Mouse (Mus musculus) olfactory bulb, adult 2 months (tissue): Measurements from ENCODE around the gene Cd55. TPM values are rescaled to one million over a fixed set of nuclear protein-coding genes. Genes with fewer than 3 reads are reported as not detected.
"Not testable (repeated sequence)": the region's sequence is repeated elsewhere in the genome, so short reads cannot be mapped to it uniquely, and the experiment has no call there.

Experiments used
- H3K27ac ChIP-seq: fragments of 200-500 bp; 2 replicates; pipeline ENCODE4 v1.5.1; 2012; ENCODE audit warnings: low read depth, low read length; ENCODE audit not compliant: insufficient read depth
- H3K4me1 ChIP-seq: fragments of 200-500 bp; 2 replicates; pipeline ENCODE4 v1.6.1; 2012; ENCODE audit warnings: low read length; ENCODE audit not compliant: control insufficient read depth, insufficient read depth
- H3K4me3 ChIP-seq: fragments of 200-500 bp; 2 replicates; pipeline ENCODE4 v1.5.1; 2012; ENCODE audit warnings: mild to moderate bottlenecking, low read depth, low read length, moderate library complexity; ENCODE audit not compliant: insufficient read depth
- CTCF ChIP-seq: fragments of 200-500 bp; IDR thresholded peaks from 2 replicates; pipeline ENCODE4 v1.5.1; 2012; ENCODE audit warnings: low read depth, mild to moderate bottlenecking, low read length, moderate library complexity; ENCODE audit not compliant: insufficient read depth
- POLR2A ChIP-seq: fragments of 200-500 bp; IDR thresholded peaks from 2 replicates; pipeline ENCODE4 v1.6.1; 2012; ENCODE audit warnings: mild to moderate bottlenecking, low read depth, low read length, moderate library complexity; ENCODE audit not compliant: insufficient read depth
- WGBS: fragments of 180-500 bp; shearing (Covaris S2); methylation state at CpG from one replicate; pipeline ENCODE4 v1.1.7; 2018; 5-methylcytosine and 5-hydroxymethylcytosine counted together
- polyA plus RNA-seq: library from polyadenylated mRNA; stranded (reverse); fragments of >200 nt; gene quantifications from 2 replicates; pipeline ENCODE4 v1.2.4, GENCODE M21; 2012; ENCODE audit warnings: low replicate concordance; ENCODE audit not compliant: missing spikeins, insufficient read depth, insufficient read length

The Cd55 gene
- polyA plus RNA-seq, 1 experiment = not detected

DNA sequence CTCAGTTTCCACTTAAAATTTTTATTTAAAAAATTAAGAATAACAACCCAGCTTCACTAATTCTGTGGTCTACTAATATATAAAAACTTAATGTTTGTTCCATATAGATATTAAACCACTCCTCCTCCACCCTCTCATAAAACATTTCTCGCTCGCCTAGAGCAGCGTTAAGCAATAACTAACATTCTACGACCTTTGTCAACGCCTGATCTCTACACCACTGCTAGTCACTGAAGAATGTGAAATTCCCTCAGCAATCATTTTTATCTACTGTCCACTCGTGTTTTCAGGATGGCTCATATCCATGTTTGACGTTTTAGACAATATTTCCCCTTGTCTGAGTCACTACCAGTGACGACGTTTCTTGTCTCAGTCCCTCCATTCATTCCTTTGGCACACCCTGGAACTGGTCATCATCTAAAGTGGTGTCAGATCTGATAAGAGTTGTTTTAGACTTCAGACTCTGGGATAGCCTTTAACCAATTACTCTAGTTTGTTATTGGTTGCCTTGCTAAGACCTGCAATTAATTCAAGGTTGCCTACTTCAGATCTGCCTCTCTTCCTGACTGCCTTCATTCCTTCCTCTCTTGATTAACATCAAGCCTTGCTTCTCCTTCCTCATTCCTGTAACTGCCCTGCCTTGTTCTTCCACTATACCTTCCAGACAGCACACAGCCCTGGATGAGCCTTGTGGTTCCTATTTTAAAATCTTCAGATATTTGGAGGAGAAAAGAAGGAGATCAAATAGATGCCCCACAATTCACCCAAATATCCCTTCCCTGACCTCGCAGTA, 23.5 kb upstream of the Cd55 start:
- no peak for TF ChIP-seq POLR2A
- no peak for TF ChIP-seq CTCF
- H3K4me3 ChIP-seq = no peak overlapping the region
- WGBS = 86% methylated on average over 10 of the region's 10 CpGs
- no peak overlapping the region for H3K27ac ChIP-seq
- no peaks in the 10 kb centered on the region for H3K4me1 ChIP-seq

DNA sequence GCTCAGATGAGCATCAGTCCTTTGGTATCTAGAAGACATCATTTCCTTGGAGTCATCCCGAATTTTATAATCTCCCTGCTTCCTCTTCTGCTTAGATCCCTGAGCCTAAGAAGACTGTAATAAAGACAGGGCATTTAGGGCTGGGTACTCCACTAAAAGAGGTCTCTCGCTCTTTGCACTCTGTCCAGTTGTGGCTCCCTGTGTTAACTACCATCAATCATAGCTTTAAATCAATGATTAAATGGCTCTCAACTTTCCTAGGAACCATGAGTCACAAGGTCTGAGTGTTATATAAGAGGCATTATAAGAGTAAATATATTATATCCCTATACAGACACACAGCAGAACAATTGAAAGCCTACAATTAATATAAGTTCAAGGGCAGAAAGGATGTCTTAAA, 22.8 kb upstream of the Cd55 start:
- H3K4me1 ChIP-seq = no peaks in the 10 kb centered on the region
- 86% methylated on average over 2 of the region's 2 CpGs for WGBS
- H3K4me3 ChIP-seq = no peak overlapping the region
- no peak overlapping the region for H3K27ac ChIP-seq
- TF ChIP-seq CTCF = no peak
- no peak for TF ChIP-seq POLR2A

DNA sequence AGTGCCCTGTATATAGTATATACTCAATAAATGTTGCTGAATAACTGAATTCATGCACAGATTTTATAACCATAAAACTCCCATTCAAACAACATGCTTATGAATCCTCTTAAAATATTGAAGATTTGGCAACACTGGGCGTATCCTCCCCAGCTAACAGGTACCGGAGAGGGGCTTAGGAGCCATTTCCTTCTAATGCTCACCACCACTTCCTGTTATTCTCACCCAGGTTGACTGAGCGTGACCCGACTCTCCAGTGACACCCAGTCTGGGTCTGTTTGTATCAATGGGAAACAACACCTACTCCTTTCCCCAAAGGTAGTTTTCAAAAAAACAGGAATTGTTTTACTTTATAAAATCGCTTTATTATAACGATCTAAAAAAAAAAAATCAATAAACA, 12.4 kb upstream of the Cd55 start:
- WGBS = 85% methylated on average over 6 of the region's 6 CpGs

DNA sequence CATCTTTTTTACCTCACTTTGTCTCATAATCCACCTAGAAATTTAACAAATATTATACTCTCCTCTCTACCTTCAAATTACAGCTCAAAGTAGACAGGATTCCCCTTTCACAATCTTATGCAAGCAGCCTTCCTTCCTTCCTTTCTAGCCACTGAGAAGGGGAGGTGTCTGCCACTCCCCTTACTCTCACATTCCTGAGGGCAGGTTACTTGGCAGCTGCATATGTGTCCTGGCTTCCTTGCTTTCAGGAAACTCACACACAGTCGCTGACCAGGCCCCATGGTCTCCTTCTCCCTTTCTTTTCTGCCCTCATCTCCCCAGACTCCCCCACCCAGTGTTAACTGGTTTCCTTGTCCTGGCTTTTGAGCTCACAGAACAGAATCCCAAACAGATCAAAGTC, 11.7 kb upstream of the Cd55 start:
- TF ChIP-seq CTCF = no peak
- TF ChIP-seq POLR2A = no peak
- Histone ChIP-seq H3K4me3 (no peak overlapping the region), H3K4me1 (no peaks in the 10 kb centered on the region), H3K27ac (no peak overlapping the region)
- WGBS = 43% methylated on average over 1 of the region's 1 CpGs

More for the DNA sequence above, 12.4 kb upstream of the Cd55 start:
- no peak overlapping the region for H3K27ac ChIP-seq
- no peaks in the 10 kb centered on the region for H3K4me1 ChIP-seq
- TF ChIP-seq POLR2A (no peak), CTCF (no peak)
- no peak overlapping the region for H3K4me3 ChIP-seq

DNA sequence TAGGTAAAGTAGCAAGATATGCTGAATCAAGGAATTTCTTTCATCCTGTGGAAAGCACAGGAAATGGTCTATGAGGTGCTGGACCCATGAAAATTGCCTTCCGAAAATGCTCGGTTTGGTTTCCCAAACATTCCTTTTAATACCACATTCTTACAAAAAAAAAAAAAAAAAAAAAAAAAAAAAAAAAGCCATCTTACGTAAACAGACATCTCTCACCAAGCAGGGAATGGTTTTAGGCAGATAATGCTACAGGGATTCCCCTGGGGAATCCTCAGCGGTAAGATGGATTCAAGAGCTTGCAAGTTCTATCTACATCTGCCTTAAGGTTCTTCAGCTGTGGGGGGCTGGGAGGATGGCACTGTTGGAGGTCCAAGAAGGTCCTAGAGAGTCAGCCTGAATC, 7.5 kb upstream of the Cd55 start:
- H3K4me3 ChIP-seq = no peak overlapping the region
- no peaks in the 10 kb centered on the region for H3K4me1 ChIP-seq
- WGBS = 91% methylated on average over 4 of the region's 4 CpGs
- no peak for TF ChIP-seq CTCF
- no peak for TF ChIP-seq POLR2A
- no peak overlapping the region for H3K27ac ChIP-seq

DNA sequence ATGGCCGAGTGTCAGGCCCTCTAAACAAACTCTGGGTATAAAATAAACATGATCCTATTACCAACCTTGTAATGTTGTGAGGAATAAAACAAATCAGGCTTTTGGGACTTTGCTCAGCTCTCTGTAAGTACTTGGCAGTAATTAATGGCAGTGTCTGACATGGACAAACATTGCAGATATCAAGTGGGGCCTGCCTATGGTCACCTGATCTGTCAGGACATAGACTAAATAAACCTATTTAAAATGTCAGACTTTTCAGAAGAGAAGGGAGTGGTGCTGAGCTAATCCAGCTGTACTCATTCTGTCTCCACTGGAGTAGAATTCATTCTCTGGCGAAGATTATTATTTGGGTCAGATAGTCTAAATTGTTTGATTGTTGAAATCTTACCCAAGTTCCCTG, 4.9 kb upstream of the Cd55 start:
- Histone ChIP-seq H3K4me1 (peaks cover 5% of the 10 kb centered on the region), H3K4me3 (no peak overlapping the region), H3K27ac (no peak overlapping the region)
- 72% methylated on average over 2 of the region's 2 CpGs for WGBS
- no peak for TF ChIP-seq POLR2A
- no peak for TF ChIP-seq CTCF

DNA sequence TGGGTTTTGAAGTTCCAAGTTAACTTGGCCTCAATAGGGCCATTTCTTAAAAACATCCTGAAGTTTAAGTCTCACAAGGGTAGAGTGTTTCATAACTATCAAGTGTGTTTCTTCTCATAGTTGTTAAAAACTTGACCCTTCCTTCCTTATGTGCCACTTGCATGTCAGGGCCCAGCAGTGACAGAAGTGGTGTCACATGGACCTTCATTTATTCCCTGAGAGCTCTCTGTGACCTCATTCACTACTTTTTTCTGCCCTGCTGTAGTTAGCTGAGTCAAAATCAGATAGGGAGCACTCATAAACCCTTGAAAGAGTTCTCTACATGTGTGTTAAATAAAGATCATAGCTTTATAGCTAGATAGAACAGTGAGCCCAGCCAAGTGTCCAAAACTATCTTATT, 1.6 kb upstream of the Cd55 start:
- Histone ChIP-seq H3K4me1 (peaks cover 10% of the 10 kb centered on the region), H3K4me3 (no peak overlapping the region), H3K27ac (no peak overlapping the region)
- TF ChIP-seq CTCF (no peak), POLR2A (no peak)

DNA sequence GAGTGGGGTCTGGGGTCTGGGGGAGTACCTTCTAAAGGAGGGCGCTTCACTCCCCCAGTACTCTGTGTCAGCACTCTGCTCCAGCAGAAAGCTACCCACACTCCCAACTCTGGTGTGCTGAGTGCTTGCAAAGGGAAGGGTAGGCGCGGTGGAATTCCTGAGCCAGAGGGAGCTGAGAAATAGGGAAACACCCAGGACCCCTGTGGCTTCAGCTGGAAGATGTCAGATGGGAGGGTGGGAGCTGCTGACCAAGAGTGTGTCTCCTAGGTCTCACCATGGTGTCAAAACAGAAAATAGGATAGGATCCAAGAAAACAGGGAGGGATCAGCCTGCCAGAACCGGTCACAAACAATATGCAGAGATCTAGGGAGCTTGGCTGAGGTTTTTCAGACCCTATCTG, 323 bp upstream of the Cd55 start:
- 5% methylated on average over 4 of the region's 4 CpGs for WGBS
- Histone ChIP-seq H3K27ac (no peak overlapping the region), H3K4me3 (peak overlapping the region; percentile 68), H3K4me1 (peaks cover 10% of the 10 kb centered on the region)
- TF ChIP-seq POLR2A = no peak
- TF ChIP-seq CTCF = no peak

DNA sequence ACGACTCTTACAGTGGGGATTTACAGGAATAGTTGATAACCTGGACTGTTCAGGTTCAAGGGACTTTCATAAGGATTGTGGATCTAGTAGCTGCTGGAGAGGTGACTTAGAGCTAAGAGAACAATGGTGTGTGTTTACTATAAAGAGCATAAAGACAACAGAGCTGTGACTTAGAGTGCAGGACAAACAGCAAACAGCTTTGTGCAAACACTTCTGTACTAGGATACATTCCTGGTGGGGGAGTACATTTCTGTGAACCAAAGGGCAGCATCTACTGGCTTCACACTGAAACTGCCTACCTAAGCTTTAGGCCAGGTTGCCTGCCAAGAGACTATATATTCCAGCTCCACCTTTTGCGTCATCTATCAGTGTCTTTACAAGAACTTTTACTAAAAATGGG, 7.4 kb downstream of the Cd55 start:
- Histone ChIP-seq H3K27ac (no peak overlapping the region), H3K4me1 (no peaks in the 10 kb centered on the region), H3K4me3 (no peak overlapping the region)
- WGBS = 97% methylated on average over 2 of the region's 2 CpGs
- TF ChIP-seq CTCF (no peak), POLR2A (no peak)

DNA sequence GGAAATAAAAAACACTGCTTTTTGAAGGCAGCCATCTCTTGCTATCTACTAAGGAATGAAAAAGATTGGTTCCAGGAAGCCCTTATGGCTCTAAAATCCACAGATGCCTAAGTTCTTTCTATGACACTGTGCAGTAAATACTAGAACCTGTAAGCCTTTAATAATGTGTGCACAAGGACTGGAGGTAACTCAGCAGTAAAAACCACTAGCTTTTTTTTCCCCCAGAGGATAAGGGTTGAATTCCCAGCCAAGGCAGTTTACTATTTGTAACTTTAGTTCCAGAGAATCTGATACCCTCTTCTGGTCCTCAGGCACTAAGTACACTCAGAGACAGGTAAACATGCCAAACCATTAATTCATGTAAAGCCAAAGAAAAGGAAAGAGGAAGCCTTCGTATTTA, 19.6 kb downstream of the Cd55 start:
- H3K27ac ChIP-seq, H3K4me3 ChIP-seq, H3K4me1 ChIP-seq: not testable (repeated sequence)
- WGBS = 60% methylated on average over 1 of the region's 1 CpGs
